Mouse (Mus musculus): ENCODE measurements around the gene Nfia.
A peak's percentile ranks its signal among the peaks of the same experiment; 100 is the strongest.

The Nfia gene

DNA sequence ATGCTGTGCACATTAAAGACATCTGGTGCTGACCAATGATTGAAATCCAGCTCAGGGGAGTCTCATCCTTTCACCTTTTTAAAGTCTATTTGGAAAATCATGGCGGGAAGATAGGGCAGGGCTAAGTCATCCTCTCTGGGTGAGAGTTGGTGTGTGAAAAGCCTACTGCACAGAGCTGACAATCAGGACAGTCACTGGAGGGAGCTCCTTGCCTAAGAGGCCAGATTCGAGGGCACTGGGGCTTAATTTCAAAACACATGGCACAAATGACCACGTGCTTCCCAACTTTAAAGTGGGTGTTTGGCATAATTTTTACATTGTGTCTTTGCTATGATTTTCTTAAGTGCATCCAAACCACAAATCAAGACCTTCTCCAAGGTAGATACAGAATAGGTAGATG, 146.1 kb downstream of the Nfia start:
- DNase-seq, result no peak

- DNase-seq, result no peak
Measured at GRCm38 (mm10) chr4:97919773-97920172, 147.2 kb downstream of the Nfia start.

DNA sequence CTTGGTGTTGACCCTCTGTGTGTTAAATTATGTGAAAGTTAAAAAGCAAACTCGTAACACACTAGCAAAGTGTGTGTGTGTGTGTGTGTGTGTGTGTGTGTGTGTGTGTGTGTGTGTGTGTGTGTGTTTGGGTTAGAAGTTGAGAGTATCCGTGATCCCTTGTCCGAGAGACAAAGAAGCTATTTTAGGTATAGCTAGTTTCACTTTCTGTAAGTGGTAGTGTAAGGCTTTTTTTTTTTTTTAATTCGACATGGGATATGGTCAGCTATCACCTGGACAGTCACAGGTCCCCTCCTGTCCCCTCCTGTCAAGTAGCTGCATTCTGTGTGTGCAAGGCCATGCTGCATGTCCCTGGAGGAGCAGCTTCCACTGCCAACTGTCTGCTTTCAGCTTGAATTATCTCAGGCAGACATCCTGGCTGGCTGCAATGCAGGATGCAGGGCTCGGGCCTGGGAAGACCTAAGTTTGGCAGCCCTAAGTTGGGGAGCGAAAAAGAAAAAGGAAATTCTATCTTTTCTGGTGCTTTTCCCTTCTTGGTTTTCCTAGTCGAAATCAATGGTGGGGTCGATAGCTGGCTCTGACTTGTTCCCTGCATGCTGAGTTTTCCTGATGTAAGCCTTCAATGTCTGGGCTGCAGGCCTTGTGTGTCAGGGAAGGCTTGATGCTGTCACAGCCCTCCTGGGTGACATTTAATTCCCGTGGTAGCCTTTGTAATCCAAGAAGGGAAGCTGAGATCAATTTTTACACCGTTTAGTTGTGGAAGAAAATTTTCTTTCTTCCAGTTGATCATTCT, 147.9 kb downstream of the Nfia start:
- no peak for DNase-seq

- DNase-seq, result no peak
Measured at GRCm38 (mm10) chr4:97921682-97922081, 149.1 kb downstream of the Nfia start.

- no peak for DNase-seq
Measured at GRCm38 (mm10) chr4:97923248-97923647, 150.7 kb downstream of the Nfia start.

DNA sequence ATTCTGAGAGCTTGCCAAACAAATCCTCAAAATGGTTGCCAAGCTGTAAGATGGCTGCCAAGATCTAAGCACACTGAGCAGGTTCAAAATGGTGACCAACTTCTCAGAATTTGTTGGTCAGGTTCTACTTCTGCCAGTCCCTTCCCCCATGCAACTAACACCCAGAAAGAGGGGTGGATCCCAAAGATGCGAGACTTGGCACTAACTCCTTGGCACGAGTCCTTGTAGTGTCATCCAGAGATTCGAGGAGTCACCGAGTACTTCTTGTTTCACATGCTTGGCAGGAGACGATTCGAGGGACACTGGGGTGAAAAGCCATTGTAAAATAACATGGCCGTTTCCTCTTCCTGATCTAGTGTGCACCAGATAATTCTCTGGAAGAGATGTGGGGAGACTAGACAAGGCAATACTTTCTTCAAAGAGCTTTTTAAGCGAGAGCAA, 151.4 kb downstream of the Nfia start:
- peak; percentile 73 for DNase-seq

DNA sequence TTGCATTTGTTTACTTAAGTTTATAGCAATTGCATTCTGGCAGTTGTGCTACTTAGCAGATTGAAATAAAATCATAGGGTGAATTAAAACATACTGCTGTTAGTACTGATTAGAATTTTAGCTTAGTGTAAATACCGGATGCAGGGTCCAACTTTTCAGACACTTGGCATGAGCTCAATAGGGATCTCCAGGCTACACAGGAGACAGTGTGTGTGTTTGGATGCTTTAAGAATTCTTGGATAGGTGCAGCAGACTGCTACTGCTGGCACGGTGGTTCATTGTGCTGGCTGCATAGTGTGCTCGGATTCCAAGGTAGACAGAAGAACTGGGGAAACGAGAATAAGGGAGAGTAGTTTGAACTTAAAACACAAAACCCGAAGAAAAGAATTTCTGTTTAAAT, 151.9 kb downstream of the Nfia start:
- DNase-seq, result no peak

DNA sequence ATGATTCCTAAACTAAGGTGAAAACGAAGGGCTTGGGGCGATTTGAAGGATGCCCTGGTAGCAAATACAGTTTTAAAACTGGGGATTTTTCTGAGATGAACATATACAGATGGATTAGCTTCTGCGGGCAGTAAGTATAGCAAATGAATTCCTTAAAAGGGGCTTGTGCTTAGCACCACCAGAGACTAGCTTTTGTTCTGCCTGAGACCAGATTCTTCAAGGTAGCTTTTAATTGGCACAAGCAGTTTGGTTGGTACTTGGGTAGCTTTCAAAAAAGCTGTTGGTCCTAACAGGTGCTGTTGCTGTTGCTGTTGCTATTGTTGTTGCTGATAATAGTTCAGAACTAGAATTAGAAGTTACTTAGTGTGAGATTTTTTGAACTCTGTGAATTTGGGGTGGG, 152.3 kb downstream of the Nfia start:
- no peak for DNase-seq

DNA sequence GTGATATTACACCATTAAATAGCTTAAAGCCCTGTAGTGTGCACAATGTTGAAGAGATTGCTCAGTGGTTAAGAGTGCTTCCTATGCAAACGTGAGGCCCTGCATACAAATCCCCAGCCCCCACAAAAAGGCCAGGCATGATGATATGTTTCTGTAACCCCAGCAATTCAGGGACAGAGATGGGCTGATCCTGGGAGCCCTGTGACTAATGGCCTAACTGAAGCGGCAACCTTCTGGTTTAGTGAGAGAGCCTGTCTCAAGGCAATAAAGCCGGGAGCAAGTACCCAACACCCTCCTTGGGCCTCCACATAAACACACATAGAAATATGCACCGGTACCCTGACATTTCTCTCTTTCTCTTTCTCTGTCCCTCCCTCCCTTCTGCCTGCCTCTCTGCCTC, 153.1 kb downstream of the Nfia start:
- no peak for DNase-seq

DNA sequence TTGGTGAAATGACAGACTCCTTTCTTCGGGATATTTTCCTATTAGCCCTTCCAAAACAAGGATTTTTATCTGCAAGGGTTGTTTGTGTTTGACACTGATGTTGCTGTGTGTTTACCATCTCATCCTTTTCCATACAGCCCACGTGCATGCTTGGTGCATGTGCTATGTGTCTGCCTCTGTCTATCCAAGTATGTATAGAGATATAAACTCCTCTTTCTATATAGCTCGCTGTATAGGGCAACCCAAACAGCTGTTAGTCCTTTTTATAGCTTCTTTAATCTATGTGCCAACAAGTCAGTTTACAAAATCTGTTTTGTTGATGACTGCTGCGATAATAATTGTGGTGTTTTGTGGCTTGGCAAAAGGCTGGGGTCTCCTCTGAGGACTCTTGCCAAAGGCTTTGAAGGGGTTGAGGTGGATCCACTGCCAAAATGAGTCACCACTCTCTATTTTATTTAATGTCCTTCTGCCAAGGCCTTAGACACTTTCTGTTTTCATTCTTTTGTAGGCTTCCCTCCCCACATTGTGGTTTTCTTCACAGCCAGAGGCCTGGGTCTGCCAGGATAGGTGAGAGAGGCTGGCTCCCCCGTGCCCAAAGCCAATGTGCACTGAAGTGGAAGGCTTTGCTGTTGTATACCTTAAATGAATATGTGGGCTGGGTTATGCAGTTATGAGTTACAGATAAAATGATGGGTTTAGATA, 154.2 kb downstream of the Nfia start:
- DNase-seq, result no peak

DNA sequence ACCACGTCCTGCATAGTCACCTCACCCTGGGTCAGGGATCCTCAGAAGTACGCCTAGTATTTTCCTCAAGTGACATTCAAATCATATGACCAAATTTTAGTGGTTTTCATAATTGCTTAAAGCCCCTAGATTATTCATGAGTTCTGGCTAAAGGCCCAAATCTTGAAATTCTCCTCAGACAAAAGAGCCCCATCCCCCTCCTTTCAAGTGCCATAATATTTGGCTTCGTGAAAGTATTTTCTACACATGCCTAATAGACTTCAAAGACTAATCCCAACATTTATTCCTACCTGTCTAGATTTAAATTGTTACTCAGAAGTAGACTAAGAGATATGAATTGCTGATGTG, 154.7 kb downstream of the Nfia start:
- DNase-seq, result no peak

DNA sequence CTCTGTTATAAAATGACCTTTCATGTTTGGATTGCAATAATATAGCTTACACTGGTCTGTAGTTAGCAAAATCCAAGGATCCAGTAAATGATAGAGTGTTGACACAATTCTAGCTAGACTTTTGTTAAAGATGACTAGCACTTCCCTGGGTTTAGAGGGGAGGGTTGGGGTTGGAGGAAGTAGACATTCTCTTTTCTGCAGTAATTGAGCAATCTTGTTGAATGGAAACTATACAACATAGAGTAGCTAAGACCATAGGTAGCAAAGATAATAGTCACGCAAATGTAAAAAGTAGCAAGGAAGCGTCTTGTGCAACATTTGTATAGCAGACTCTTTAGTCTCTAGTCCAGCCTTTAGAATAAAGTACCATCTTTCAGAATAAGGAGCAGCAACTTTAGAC, 163.8 kb downstream of the Nfia start:
- DNase-seq, result no peak

- DNase-seq, result no peak
Measured at GRCm38 (mm10) chr4:97936912-97937311, 164.4 kb downstream of the Nfia start.

DNA sequence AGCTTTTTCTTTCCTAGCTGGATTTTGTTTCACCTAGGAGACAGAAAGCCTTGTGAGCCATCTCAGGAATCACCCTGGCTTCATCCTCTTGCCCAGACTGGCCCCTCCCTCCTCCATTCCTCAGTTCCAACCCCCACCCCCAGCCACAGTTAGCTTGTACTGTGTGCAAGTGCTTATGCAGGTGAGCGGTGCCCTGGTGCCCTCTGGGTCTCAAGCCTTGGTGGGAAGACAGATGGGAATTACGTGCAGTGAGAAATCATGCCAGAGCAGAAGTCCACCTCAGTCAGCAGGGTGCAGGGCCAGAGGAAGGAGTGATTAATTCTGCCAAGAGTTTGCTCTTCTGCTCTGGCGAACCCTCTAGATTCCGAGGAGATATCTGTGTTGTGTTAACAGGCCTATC, 167.0 kb downstream of the Nfia start:
- DNase-seq, result peak; percentile 67

- no peak for DNase-seq
Measured at GRCm38 (mm10) chr4:97939920-97940520, 167.5 kb downstream of the Nfia start.

DNA sequence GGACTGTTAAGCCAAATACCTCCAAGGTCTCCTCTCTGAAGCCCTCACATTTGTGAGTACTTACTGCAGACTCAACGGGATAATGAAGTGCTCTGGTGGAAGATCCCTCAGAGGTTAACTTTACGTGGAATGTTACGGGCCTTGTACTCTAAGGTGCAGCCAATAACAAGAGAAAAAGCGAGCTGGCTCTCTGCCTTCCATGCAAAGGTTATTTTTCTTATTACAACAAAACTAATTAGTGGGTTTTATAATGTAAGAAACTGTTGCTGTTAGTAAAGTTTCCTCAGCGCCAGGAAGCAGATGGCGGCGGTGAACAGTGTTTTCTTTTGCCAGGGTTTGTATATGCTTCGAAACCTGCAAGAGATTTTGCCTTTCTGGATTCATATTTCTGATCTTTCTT, 169.1 kb downstream of the Nfia start:
- no peak for DNase-seq

- no peak for DNase-seq
Measured at GRCm38 (mm10) chr4:97944309-97944708, 171.8 kb downstream of the Nfia start.

GRCm38 (mm10) chr4:97947484-97947883, 174.9 kb downstream of the Nfia start:
- no peak for DNase-seq

DNA sequence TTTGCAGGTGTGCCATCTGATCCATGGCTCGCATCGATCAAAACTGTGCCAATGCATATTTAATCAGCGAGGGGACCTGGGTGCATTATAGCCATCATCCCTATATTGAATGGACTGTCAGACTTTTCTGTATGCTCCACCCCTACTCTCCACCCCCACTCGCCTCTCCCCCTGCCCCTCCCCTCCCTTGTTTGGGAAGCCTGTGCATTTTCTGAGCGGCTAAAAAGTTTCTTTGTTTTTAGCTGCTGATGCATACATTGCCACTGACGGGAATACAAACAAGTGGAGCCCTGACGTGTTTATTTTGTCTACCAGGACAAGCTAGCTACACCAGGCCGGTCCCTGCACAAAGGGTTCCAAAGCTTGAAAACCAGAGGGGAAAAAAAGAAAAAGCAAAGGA, 175.7 kb downstream of the Nfia start:
- DNase-seq, result no peak

DNA sequence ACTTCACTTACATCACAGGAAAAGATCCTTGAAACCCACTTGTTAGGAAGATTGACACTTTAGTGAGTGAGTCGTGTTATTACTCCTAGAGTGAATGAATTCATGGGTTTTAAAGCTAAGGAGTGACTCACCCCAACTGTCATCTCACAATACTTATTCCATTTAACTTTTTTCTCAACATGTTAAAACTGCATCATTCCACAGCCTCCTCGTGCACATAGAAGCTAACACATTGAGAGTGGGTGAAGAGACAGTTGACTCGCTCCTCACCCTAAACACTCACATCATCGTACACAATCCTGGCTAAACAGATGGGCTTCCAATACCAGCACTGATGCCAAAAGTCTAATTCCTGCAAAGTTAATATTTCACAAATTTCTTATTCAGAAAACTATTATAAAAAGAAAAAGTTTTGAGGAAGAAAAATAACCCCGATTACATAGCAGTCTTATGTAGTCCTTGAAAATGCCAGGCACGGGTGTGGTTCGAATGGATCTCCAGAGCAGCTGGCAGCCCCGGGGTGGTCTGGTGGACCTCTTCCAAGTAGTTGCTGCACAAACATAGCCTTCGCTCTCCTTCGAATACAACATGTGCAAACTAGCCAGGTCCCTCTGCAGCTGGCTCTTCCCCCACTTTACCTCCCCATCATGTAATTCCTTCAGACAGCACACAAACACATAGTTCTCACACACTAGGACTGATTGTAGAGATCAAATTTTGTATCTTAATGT, 178.0 kb downstream of the Nfia start:
- no peak for DNase-seq

- DNase-seq, result no peak
Measured at GRCm38 (mm10) chr4:97953886-97954285, 181.4 kb downstream of the Nfia start.

GRCm38 (mm10) chr4:97958121-97958520, 185.6 kb downstream of the Nfia start:
- DNase-seq, result no peak

DNA sequence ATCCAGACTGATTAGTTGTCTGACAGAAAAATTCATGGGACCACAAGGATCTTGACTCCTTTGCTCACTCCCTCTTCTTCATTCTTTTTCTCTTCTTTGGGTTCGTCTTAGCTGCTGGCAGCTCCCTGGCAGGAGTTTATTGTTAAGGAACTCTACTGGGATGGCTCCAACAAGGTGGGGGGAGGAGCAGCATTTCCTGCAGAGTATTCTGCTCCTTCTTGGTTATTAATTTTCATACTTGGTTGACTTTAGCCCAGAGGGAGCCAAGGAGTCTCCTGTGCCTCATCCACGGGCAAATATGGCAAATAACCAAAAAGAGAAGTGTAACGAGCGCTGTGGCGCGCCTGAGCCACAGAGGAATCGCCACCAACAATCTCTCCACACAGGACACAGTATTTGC, 190.3 kb downstream of the Nfia start:
- DNase-seq, result no peak

- no peak for DNase-seq
Measured at GRCm38 (mm10) chr4:97963951-97964350, 191.4 kb downstream of the Nfia start.
